Mouse (Mus musculus) hindbrain, embryonic 11.5 days (tissue): ENCODE measurements at regions not wholly inside any gene's neighbourhood (a gene's known extent, or its start where the extent isn't known, plus 50 kb on each side); places are given as distances from the start of the nearest gene placed in this dataset.

Experiments used
- ATAC-seq: fragments of 200-750 bp; cut with Nextera tagmentation; 2 replicates; pipeline ENCODE4 v1.8.0; 2017; ENCODE audit warnings: mild to moderate bottlenecking, moderate TSS enrichment, moderate library complexity; ENCODE audit not compliant: low FRiP score
- DNase-seq: peaks from one replicate; pipeline ENCODE4 v3.0.0-alpha.2; 2015; ENCODE audit warnings: low spot score
- H3K27ac ChIP-seq: fragments of 300-500 bp; sonication (generic); 2 replicates; pipeline ENCODE4 v1.5.1; 2014; ENCODE audit warnings: mild to moderate bottlenecking, low read depth, low read length
- H3K27me3 ChIP-seq: fragments of 300-500 bp; sonication (generic); 2 replicates; pipeline ENCODE4 v1.6.1; 2014; ENCODE audit warnings: mild to moderate bottlenecking, low read length, moderate library complexity, mixed read lengths; ENCODE audit not compliant: control insufficient read depth, insufficient read depth
- H3K36me3 ChIP-seq: fragments of 300-500 bp; sonication (generic); 2 replicates; pipeline ENCODE4 v1.6.1; 2014; ENCODE audit warnings: mild to moderate bottlenecking, low read length, moderate library complexity, mixed read lengths; ENCODE audit not compliant: control insufficient read depth, insufficient read depth
- H3K4me1 ChIP-seq: fragments of 300-500 bp; sonication (generic); replicated peaks from 2 replicates; pipeline ENCODE4 v1.6.1; 2014; ENCODE audit warnings: low read length, mixed read lengths; ENCODE audit not compliant: control insufficient read depth, insufficient read depth
- H3K4me2 ChIP-seq: fragments of 300-500 bp; sonication (generic); replicated peaks from 2 replicates; pipeline ENCODE4 v1.6.1; 2014; ENCODE audit warnings: mild to moderate bottlenecking, low read depth, low read length
- H3K4me3 ChIP-seq: fragments of 300-500 bp; sonication (generic); 2 replicates; pipeline ENCODE4 v1.5.1; 2014; ENCODE audit warnings: low read depth, low read length
- H3K9ac ChIP-seq: fragments of 300-500 bp; sonication (generic); 2 replicates; pipeline ENCODE4 v1.6.1; 2014; ENCODE audit warnings: low read depth, low read length
- H3K9me3 ChIP-seq: fragments of 300-500 bp; sonication (generic); 2 replicates; pipeline ENCODE4 v1.6.1; 2016; ENCODE audit warnings: low read length; ENCODE audit not compliant: control insufficient read depth
- WGBS: fragments of 180-500 bp; shearing (Covaris S2); extraction: QIAGEN DNeasy Blood & Tissue Kit; methylation state at CpG from one replicate; pipeline ENCODE4 v1.1.7; 2014; 5-methylcytosine and 5-hydroxymethylcytosine counted together

DNA sequence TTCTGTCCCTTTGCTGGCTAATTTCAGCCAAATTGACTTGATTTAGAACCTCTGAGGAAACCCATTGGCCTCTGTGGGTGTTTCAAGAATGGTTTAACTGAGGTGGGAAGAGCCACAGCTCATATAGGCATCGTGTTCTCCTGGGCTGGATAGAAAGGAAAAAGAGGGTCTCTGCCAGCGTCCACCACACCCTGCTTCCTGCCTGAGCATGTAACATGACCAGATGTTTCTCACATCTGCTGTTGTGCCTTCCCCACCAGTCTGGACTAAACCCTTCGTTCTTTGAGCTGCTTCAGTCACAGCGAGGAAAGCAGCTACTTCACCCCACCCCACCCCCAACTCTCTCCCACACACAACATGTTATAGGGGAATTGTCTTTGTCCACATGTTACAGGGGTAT is 366.3 kb upstream of the Trib2 start:
- DNase-seq (no peak), ATAC-seq (no peak)
- Histone ChIP-seq H3K27me3 (no peaks in the 10 kb centered on the region), H3K4me2 (no peak overlapping the region), H3K9me3 (no peaks in the 10 kb centered on the region), H3K4me1 (no peaks in the 10 kb centered on the region), H3K4me3 (no peak overlapping the region), H3K9ac (no peak overlapping the region), H3K27ac (no peak overlapping the region), H3K36me3 (no peaks in the 10 kb centered on the region)
- 58% methylated on average over 4 of the region's 4 CpGs for WGBS

DNA sequence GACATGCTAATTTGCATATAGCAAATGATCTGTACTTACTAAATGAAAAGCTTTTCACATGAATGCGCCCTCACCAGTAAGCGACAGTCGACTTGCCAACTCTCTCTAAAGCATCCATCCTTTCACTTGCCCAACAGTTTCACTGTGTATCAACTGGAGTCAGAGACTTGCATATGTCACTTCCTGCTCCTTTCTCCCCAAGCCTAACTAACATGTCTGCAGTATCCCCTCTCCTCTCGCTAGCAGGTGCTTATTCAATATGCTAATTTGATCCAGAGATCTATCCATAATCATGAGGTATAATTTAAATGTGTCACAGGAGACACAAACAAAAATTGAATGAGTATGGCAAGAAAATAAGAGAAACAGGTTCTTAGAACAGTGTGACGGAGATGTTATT is 364.9 kb upstream of the Trib2 start:
- H3K4me1 ChIP-seq: no peaks in the 10 kb centered on the region
- no peaks in the 10 kb centered on the region for H3K9me3 ChIP-seq
- no peaks in the 10 kb centered on the region for H3K36me3 ChIP-seq
- 83% methylated on average over 5 of the region's 5 CpGs for WGBS
- H3K27ac ChIP-seq: no peak overlapping the region
- H3K9ac ChIP-seq: no peak overlapping the region
- H3K4me2 ChIP-seq: no peak overlapping the region
- H3K27me3 ChIP-seq: no peaks in the 10 kb centered on the region
- DNase-seq: no peak
- no peak for ATAC-seq
- H3K4me3 ChIP-seq: no peak overlapping the region

DNA sequence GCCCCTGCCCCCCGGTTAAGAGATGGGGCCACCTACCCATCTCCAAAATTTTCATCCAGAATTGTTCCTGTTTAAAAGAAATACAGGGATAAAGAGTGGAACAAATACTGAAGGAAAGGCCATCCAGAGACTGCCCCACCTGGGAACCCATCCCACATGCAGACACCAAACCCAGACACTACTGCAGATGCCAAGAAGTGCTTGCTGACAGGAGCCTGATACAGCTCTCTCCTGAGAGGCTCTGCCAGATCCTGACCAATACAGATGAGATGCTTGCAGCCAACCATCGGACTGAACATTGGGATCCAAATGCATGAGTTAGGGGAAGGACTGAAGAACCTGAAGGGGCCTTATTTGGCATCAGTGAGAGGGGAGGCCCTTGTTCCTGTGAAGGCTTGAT is 363.2 kb upstream of the Trib2 start:
- H3K9ac ChIP-seq: no peak overlapping the region
- H3K27me3 ChIP-seq: no peaks in the 10 kb centered on the region
- 76% methylated on average over 2 of the region's 2 CpGs for WGBS
- H3K27ac ChIP-seq: no peak overlapping the region
- no peaks in the 10 kb centered on the region for H3K9me3 ChIP-seq
- no peaks in the 10 kb centered on the region for H3K36me3 ChIP-seq
- no peak overlapping the region for H3K4me2 ChIP-seq
- H3K4me1 ChIP-seq: no peaks in the 10 kb centered on the region
- ATAC-seq (no peak), DNase-seq (no peak)
- no peak overlapping the region for H3K4me3 ChIP-seq

DNA sequence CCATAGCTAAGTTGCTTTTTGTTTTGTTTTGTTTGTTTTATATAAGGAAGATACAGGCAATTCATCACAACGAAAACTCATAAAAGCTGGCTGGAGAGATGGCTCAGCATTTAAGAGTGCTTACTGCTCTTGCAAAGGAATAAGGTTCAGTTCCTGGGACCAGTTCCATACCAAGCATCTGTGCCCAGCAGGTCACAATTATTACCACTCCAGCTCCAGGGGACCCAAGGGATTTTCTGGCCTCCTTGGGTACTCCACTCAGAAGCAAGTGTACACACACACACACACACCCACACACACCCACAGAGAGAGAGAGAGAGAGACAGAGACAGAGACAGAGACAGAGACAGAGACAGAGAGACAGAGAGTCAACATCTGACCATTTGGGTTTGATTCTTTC is 359.6 kb upstream of the Trib2 start:
- Histone ChIP-seq H3K9me3 (no peaks in the 10 kb centered on the region), H3K27ac (no peak overlapping the region), H3K9ac (no peak overlapping the region), H3K36me3 (no peaks in the 10 kb centered on the region), H3K4me3 (no peak overlapping the region), H3K27me3 (no peaks in the 10 kb centered on the region), H3K4me2 (no peak overlapping the region), H3K4me1 (no peaks in the 10 kb centered on the region)
- no peak for ATAC-seq
- no peak for DNase-seq
- 87% methylated on average over 1 of the region's 1 CpGs for WGBS

DNA sequence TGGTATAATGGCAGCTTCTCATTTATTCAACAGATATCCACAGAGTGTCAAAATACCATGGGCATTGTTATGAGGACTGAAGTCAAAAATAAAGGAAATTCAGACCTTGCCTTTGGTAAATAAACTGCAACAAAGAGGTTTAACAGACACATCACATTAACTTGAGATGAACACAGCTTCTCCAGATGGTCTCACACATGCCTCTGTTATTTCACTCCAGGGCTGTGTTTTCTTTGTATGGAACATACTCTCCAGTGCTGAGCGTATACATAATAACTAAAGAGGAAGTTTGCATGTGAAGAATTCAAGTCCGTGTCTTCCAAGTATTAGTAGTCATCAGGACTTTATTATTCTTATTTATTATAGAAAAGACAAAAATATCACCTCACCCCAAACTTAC is 355.5 kb upstream of the Trib2 start:
- Histone ChIP-seq H3K4me2 (no peak overlapping the region), H3K9me3 (no peaks in the 10 kb centered on the region), H3K4me1 (no peaks in the 10 kb centered on the region), H3K4me3 (no peak overlapping the region), H3K36me3 (no peaks in the 10 kb centered on the region), H3K27me3 (no peaks in the 10 kb centered on the region), H3K9ac (no peak overlapping the region), H3K27ac (no peak overlapping the region)
- DNase-seq: no peak
- WGBS: 75% methylated on average over 2 of the region's 2 CpGs
- ATAC-seq: no peak

DNA sequence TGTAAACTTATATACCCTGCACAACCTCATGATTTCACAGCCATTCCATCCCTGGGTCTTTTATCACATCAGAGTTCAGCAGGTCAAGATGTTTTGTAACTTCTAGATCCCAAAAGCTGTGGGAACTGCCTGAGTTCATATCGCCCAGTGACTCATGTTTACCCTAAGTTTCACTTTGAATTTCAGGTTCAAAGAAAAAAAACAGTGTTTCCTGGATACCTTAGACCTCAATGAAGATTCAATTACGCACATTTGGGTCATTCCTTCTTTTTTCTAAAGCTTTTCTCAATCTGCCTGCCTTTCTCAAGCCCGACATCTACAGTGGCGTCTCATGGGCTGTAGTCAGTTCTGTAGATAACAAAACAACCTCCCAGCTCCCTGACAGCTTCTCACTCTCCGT is 354.9 kb upstream of the Trib2 start:
- DNase-seq: no peak
- no peaks in the 10 kb centered on the region for H3K36me3 ChIP-seq
- H3K4me3 ChIP-seq: no peak overlapping the region
- ATAC-seq: no peak
- no peak overlapping the region for H3K27ac ChIP-seq
- H3K4me2 ChIP-seq: no peak overlapping the region
- H3K9ac ChIP-seq: no peak overlapping the region
- 76% methylated on average over 5 of the region's 5 CpGs for WGBS
- no peaks in the 10 kb centered on the region for H3K9me3 ChIP-seq
- no peaks in the 10 kb centered on the region for H3K27me3 ChIP-seq
- H3K4me1 ChIP-seq: no peaks in the 10 kb centered on the region

DNA sequence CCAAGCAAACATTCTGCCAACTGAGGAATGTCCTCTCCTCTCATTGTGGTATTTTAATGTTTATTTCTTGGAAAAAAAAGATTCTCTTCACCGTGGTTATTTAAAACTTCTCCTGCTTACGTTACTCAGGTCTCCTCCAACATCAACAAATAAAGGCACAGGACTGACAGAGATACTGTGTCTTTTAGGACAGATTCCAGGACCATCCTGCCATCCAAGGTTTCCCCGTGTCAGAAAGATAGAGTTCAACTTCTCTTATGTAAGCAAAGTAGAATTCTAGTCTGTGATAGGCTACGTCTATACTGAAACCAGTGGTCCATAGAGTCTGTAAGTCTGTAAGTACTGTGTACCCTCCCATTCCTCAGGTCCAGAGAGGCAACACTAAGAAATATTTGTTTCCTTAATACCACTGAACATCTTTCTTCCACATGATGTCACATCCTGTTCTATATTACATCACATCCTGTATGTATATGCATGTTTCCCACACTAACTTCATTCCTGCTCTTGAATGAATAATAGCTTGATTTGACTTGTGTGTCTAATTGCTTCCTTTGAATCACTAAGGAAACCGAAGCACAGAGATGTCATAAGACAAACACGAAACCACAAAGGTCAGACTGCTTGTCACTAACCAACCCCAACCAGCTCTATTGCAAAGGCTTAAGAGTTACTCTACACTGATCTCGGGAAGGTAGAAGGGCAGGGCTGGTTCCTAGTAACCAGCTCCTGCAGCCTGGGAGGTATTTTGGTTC is 353.2 kb upstream of the Trib2 start:
- no peaks in the 10 kb centered on the region for H3K36me3 ChIP-seq
- no peaks in the 10 kb centered on the region for H3K27me3 ChIP-seq
- no peak overlapping the region for H3K9ac ChIP-seq
- no peak overlapping the region for H3K4me2 ChIP-seq
- H3K4me1 ChIP-seq: no peaks in the 10 kb centered on the region
- no peaks in the 10 kb centered on the region for H3K9me3 ChIP-seq
- ATAC-seq (no peak), DNase-seq (no peak)
- no peak overlapping the region for H3K27ac ChIP-seq
- WGBS: 85% methylated on average over 7 of the region's 7 CpGs
- H3K4me3 ChIP-seq: no peak overlapping the region

DNA sequence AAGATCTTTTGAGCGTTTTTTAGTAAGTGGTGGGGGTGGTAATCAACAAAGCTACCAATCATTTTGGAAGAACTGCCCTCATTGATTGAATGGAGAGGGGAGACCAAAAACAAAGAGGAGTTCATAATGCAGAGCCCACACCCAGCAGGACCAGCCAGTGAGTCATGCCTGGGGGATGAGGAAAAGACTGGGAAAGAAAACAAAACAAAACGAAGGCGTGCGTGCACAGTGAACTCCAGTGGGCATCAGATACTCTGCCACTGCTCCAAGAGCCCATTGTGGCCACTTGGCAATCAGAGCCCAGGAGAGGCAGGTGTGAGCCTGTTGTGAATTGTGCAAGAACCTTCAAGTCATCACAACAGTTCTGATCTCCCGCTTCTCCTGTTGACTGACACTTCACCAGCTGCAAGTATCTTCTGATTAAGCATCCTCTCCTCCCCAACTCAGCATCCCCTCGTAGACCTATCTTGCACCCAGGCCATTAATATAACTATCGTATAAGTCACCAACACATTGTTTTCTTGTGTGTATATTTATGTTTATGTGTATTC is 351.1 kb upstream of the Trib2 start:
- 78% methylated on average over 7 of the region's 7 CpGs for WGBS
- H3K9me3 ChIP-seq: no peaks in the 10 kb centered on the region
- no peaks in the 10 kb centered on the region for H3K4me1 ChIP-seq
- no peak overlapping the region for H3K4me2 ChIP-seq
- H3K9ac ChIP-seq: no peak overlapping the region
- ATAC-seq (no peak), DNase-seq (no peak)
- no peaks in the 10 kb centered on the region for H3K27me3 ChIP-seq
- H3K36me3 ChIP-seq: no peaks in the 10 kb centered on the region
- no peak overlapping the region for H3K27ac ChIP-seq
- no peak overlapping the region for H3K4me3 ChIP-seq

DNA sequence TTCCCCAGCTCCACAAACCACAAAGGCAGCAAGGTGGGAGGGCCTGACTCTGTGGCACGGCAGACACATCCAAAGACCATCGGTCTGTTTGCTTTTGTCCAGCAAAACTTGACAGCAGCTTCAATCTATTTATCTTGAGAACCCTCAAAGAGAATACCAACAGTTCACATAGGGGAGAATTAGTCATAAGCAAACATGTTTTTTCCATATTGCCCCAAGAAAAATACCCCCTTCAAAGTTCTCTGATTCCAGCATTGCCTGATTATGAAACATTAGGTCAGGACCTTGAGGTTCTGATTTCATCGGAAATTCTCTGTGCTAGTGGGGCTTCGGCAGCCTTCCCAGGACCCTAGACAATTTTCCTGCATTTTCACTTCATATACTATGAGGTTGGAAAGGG is 348.4 kb upstream of the Trib2 start:
- Histone ChIP-seq H3K4me3 (no peak overlapping the region), H3K4me1 (no peaks in the 10 kb centered on the region), H3K36me3 (no peaks in the 10 kb centered on the region), H3K9ac (no peak overlapping the region), H3K4me2 (no peak overlapping the region), H3K27ac (no peak overlapping the region), H3K9me3 (no peaks in the 10 kb centered on the region), H3K27me3 (no peaks in the 10 kb centered on the region)
- DNase-seq: no peak
- ATAC-seq: no peak
- WGBS: 70% methylated on average over 4 of the region's 4 CpGs
